Mouse (Mus musculus) olfactory bulb, adult 2 months (tissue): Measurements from ENCODE around the gene Eps15l1.

Source experiments
- CTCF ChIP-seq: fragments of 200-500 bp; IDR thresholded peaks from 2 replicates; pipeline ENCODE4 v1.5.1; 2012; ENCODE audit warnings: low read depth, mild to moderate bottlenecking, low read length, moderate library complexity; ENCODE audit not compliant: insufficient read depth
- POLR2A ChIP-seq: fragments of 200-500 bp; IDR thresholded peaks from 2 replicates; pipeline ENCODE4 v1.6.1; 2012; ENCODE audit warnings: mild to moderate bottlenecking, low read depth, low read length, moderate library complexity; ENCODE audit not compliant: insufficient read depth

DNA sequence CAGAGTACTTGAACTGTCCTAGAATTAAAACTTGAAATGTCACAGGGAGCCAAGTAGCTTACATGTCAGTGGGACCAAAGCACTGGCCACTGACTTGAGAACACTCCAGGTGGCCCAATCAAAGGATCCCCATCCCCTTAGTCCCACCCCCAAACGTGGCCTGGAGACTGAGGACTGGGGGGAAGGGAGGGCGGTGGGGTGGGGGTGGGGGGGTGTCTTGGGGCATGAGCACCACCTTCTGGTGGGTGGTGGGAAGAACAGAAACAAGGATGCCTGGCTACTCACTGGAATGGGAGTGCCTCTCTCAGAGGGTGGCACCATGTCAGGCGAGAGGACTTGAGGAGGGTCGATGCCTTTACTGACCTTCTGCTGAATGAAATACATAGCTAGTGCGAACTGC is 38.9 kb downstream of the Eps15l1 start:
- no peak for TF ChIP-seq CTCF
- TF ChIP-seq POLR2A, result no peak
